Mouse (Mus musculus) MEL (cell line): Measurements from ENCODE around the gene Add2. TPM values are rescaled to one million over a fixed set of nuclear protein-coding genes. Genes with fewer than 3 reads are reported as not detected.

Experiments used
- DNase-seq: peaks from one replicate; pipeline ENCODE4 v3.0.0; 2011; ENCODE audit warnings: low read depth, low spot score
- H3K27ac ChIP-seq: 2 replicates; pipeline ENCODE4 v1.5.1; 2012; ENCODE audit warnings: low read depth, mild to moderate bottlenecking, control low read depth, low read length, moderate library complexity; ENCODE audit not compliant: control insufficient read depth
- H3K27me3 ChIP-seq, 2 experiments: fragments of 150-350 bp in 1 of 2; sonication (generic) in 1 of 2; 2 replicates each; pipeline ENCODE4 v1.6.1; 2012; ENCODE audit warnings: low read length in 2 of 2, mild to moderate bottlenecking in 2 of 2, improper control_type of control experiment in 1 of 2, moderate library complexity in 1 of 2; ENCODE audit not compliant: insufficient read depth in 2 of 2, control insufficient read depth in 1 of 2
- H3K36me3 ChIP-seq, 2 experiments: 2 replicates each; pipeline ENCODE4 v1.6.1; 2012 to 2014; ENCODE audit warnings: low read length in 2 of 2, improper control_type of control experiment in 1 of 2, inconsistent platforms in 1 of 2, mild to moderate bottlenecking in 1 of 2; ENCODE audit not compliant: insufficient read depth in 2 of 2, control insufficient read depth in 1 of 2
- H3K4me1 ChIP-seq, 2 experiments: fragments of 150-350 bp in 1 of 2; sonication (generic) in 1 of 2; 2 replicates each; pipeline ENCODE4 v1.6.1; 2012; ENCODE audit warnings: low read length in 2 of 2, improper control_type of control experiment in 1 of 2, mild to moderate bottlenecking in 1 of 2; ENCODE audit not compliant: insufficient read depth in 2 of 2, control insufficient read depth in 1 of 2
- H3K4me3 ChIP-seq, 2 experiments: fragments of 150-350 bp in 1 of 2; sonication (generic) in 1 of 2; 2 replicates each; pipeline ENCODE4 v1.5.1; 2012; ENCODE audit warnings: low read depth in 2 of 2, low read length in 2 of 2, mild to moderate bottlenecking in 2 of 2, moderate library complexity in 2 of 2, control low read depth in 1 of 2, improper control_type of control experiment in 1 of 2; ENCODE audit not compliant: control insufficient read depth in 1 of 2, insufficient read depth in 1 of 2
- H3K79me2 ChIP-seq: 2 replicates; pipeline ENCODE4 v1.6.1; 2012; ENCODE audit warnings: mild to moderate bottlenecking, low read length, moderate library complexity; ENCODE audit not compliant: control insufficient read depth, poor library complexity, insufficient read depth
- H3K9ac ChIP-seq: 2 replicates; pipeline ENCODE4 v1.6.1; 2012; ENCODE audit warnings: low read depth, mild to moderate bottlenecking, control low read depth, low read length, moderate library complexity; ENCODE audit not compliant: control insufficient read depth, poor library complexity, severe bottlenecking
- H3K9me3 ChIP-seq: fragments of 150-350 bp; sonication (generic); replicated peaks from 2 replicates; pipeline ENCODE4 v1.6.1; 2012; ENCODE audit warnings: mild to moderate bottlenecking, low read length, improper control_type of control experiment, moderate library complexity; ENCODE audit not compliant: insufficient read depth
- BHLHE40 ChIP-seq: IDR thresholded peaks from 2 replicates; pipeline ENCODE4 v1.6.1; 2012; ENCODE audit warnings: low read depth, mild to moderate bottlenecking, inconsistent platforms, low read length, improper control_type of control experiment, borderline replicate concordance
- CHD1 ChIP-seq: IDR thresholded peaks from 2 replicates; pipeline ENCODE4 v1.6.1; 2012; ENCODE audit warnings: low read depth, mild to moderate bottlenecking, inconsistent platforms, low read length, improper control_type of control experiment
- CHD2 ChIP-seq: IDR thresholded peaks from 2 replicates; pipeline ENCODE4 v1.6.1; 2011; ENCODE audit warnings: low read length, improper control_type of control experiment
- E2F4 ChIP-seq: IDR thresholded peaks from 2 replicates; pipeline ENCODE4 v1.6.1; 2011; ENCODE audit warnings: low read depth, low read length, improper control_type of control experiment, borderline replicate concordance
- ETS1 ChIP-seq: IDR thresholded peaks from 2 replicates; pipeline ENCODE4 v1.6.1; 2012; ENCODE audit warnings: low read depth, mild to moderate bottlenecking, inconsistent platforms, low read length, improper control_type of control experiment, moderate library complexity
- GABPA ChIP-seq: IDR thresholded peaks from 2 replicates; pipeline ENCODE4 v1.6.1; 2012; ENCODE audit warnings: low read depth, mild to moderate bottlenecking, inconsistent platforms, low read length, improper control_type of control experiment, moderate library complexity
- GATA1 ChIP-seq: IDR thresholded peaks from 2 replicates; pipeline ENCODE4 v1.6.1; 2011; ENCODE audit warnings: low read depth, low read length, improper control_type of control experiment
- HCFC1 ChIP-seq: IDR thresholded peaks from 2 replicates; pipeline ENCODE4 v1.6.1; 2012; ENCODE audit warnings: low read depth, mild to moderate bottlenecking, inconsistent platforms, low read length, improper control_type of control experiment, moderate library complexity
- JUND ChIP-seq: IDR thresholded peaks from 2 replicates; pipeline ENCODE4 v1.6.1; 2011; ENCODE audit warnings: low read depth, mild to moderate bottlenecking, improper control_type of control experiment, low read length
- KAT2A ChIP-seq: conservative IDR thresholded peaks from 2 replicates; pipeline ENCODE4 v1.6.1; 2012; ENCODE audit warnings: low read depth, low read length, improper control_type of control experiment, inconsistent platforms
- MAFK ChIP-seq: IDR thresholded peaks from 2 replicates; pipeline ENCODE4 v1.6.1; 2011; ENCODE audit warnings: low read depth, mild to moderate bottlenecking, low read length, improper control_type of control experiment, borderline replicate concordance
- MAX ChIP-seq: IDR thresholded peaks from 2 replicates; pipeline ENCODE4 v1.6.1; 2011; ENCODE audit warnings: low read length, improper control_type of control experiment
- MEF2A ChIP-seq: IDR thresholded peaks from 2 replicates; pipeline ENCODE4 v1.6.1; 2014; ENCODE audit warnings: low read depth, mild to moderate bottlenecking, inconsistent platforms, low read length, improper control_type of control experiment; ENCODE audit not compliant: poor library complexity, insufficient replicate concordance, severe bottlenecking; ENCODE audit errors: extremely low read depth
- MYB ChIP-seq: IDR thresholded peaks from 2 replicates; pipeline ENCODE4 v1.6.1; 2011; ENCODE audit warnings: mild to moderate bottlenecking, low read depth, low read length, improper control_type of control experiment
- MYC ChIP-seq: IDR thresholded peaks from 2 replicates; pipeline ENCODE4 v1.6.1; 2011; ENCODE audit warnings: low read depth, mild to moderate bottlenecking, low read length, improper control_type of control experiment, moderate library complexity
- NELFE ChIP-seq: IDR thresholded peaks from 2 replicates; pipeline ENCODE4 v1.6.1; 2011; ENCODE audit warnings: low read depth, low read length, improper control_type of control experiment
- POLR2A ChIP-seq, 2 experiments: IDR thresholded peaks; 2 replicates each; pipeline ENCODE4 v1.6.1; 2011 to 2012; ENCODE audit warnings: low read length in 2 of 2, mild to moderate bottlenecking in 2 of 2, control low read depth in 1 of 2, improper control_type of control experiment in 1 of 2, low read depth in 1 of 2, moderate library complexity in 1 of 2; ENCODE audit not compliant: control insufficient read depth in 1 of 2, insufficient read depth in 1 of 2, poor library complexity in 1 of 2
- POLR2AphosphoS5 ChIP-seq: IDR thresholded peaks from 2 replicates; pipeline ENCODE4 v1.6.1; 2012; ENCODE audit warnings: low read depth, borderline replicate concordance, mild to moderate bottlenecking, inconsistent platforms, low read length, moderate library complexity, mixed read lengths
- RCOR1 ChIP-seq: IDR thresholded peaks from 2 replicates; pipeline ENCODE4 v1.6.1; 2012; ENCODE audit warnings: low read depth, mild to moderate bottlenecking, inconsistent platforms, low read length, improper control_type of control experiment
- SIN3A ChIP-seq: IDR thresholded peaks from 2 replicates; pipeline ENCODE4 v1.6.1; 2012; ENCODE audit warnings: low read length, improper control_type of control experiment, inconsistent platforms
- SMC3 ChIP-seq: IDR thresholded peaks from 2 replicates; pipeline ENCODE4 v1.6.1; 2011; ENCODE audit warnings: low read depth, low read length, improper control_type of control experiment
- TBP ChIP-seq: IDR thresholded peaks from 2 replicates; pipeline ENCODE4 v1.8.0; 2011; ENCODE audit warnings: low read depth, low read length, improper control_type of control experiment
- TCF12 ChIP-seq: IDR thresholded peaks from 2 replicates; pipeline ENCODE4 v1.6.1; 2014; ENCODE audit warnings: low read depth, mild to moderate bottlenecking, inconsistent platforms, low read length, improper control_type of control experiment, moderate library complexity
- USF1 ChIP-seq: IDR thresholded peaks from 2 replicates; pipeline ENCODE4 v1.6.1; 2014; ENCODE audit warnings: low read depth, mild to moderate bottlenecking, inconsistent platforms, low read length, improper control_type of control experiment, moderate library complexity
- USF2 ChIP-seq, 2 experiments: IDR thresholded peaks; 2 replicates each; pipeline ENCODE4 v1.6.1; 2011 to 2012; ENCODE audit warnings: improper control_type of control experiment in 2 of 2, low read length in 2 of 2, borderline replicate concordance in 1 of 2, inconsistent platforms in 1 of 2, low read depth in 1 of 2, mild to moderate bottlenecking in 1 of 2; ENCODE audit not compliant: insufficient read depth in 1 of 2
- ZNF384 ChIP-seq: IDR thresholded peaks from 2 replicates; pipeline ENCODE4 v1.6.1; 2012; ENCODE audit warnings: low read depth, mild to moderate bottlenecking, inconsistent platforms, low read length, improper control_type of control experiment
- polyA plus RNA-seq, 2 experiments: library from polyadenylated mRNA; stranded (reverse) in 1 of 2; unstranded in 1 of 2; fragments of >175 nt in 1 of 2; fragments of >200 nt in 1 of 2; gene quantifications; 2 replicates each; pipeline versions ENCODE4 v1.2.1 to v1.2.4; 2012; ENCODE audit warnings: low replicate concordance in 2 of 2, low read depth in 1 of 2; ENCODE audit not compliant: insufficient read length in 2 of 2, insufficient read depth in 1 of 2, missing spikeins in 1 of 2
- total RNA-seq: library from RNA; depleted of rRNA; stranded (reverse); fragments of 300-350 nt; gene quantifications from 2 replicates; pipeline ENCODE4 v1.2.3, GENCODE M21; 2012

Gene Add2
- total and polyA plus RNA-seq, 3 experiments: 85.0 to 191 (median 129) TPM

DNA sequence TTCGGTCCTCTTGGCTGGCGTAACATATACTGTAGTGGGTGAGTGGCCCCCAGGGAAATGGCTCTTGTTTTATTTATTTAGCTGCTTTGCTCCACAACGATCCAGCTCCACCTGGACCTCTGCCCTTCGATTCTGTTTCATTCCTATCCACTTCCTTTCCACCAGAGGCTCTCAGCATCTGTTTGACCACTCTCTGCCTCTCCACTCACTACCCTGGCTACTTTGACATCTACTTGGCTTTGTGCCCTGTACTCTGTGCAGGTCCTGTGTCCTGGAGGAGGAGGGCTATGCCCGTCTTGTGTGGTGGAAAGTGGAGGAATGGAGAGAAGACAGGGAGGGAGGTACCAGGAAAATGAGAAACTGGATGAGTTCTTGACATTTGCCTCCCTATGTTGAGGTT lies 33.7 kb downstream of the Add2 start:
- Histone ChIP-seq H3K9ac (no peak overlapping the region), H3K36me3 (no peaks in the 10 kb centered on the region), H3K27me3 (peaks cover 2 to 5% of the 10 kb centered on the region in 2 experiments; a peak in 1 of 4 replicates), H3K27ac (no peak overlapping the region), H3K9me3 (no peaks in the 10 kb centered on the region), H3K4me3 (no peak overlapping the region), H3K79me2 (no peaks in the 10 kb centered on the region), H3K4me1 (no peaks in the 10 kb centered on the region)
- TF ChIP-seq RCOR1 (no peak), GABPA (no peak), ZNF384 (no peak), JUND (no peak), SMC3 (no peak), MAX (no peak), MAFK (no peak), CHD2 (no peak), MYB (no peak), POLR2A (IDR thresholded peaks at IDR 0.05; ENCODE audit: control insufficient read depth in 1 of 2, insufficient read depth in 1 of 2, low read depth in 1 of 2, low read length in 2 of 2, poor library complexity in 1 of 2) (no peak), ETS1 (no peak), GATA1 (no peak), USF1 (no peak), KAT2A (no peak), POLR2AphosphoS5 (no peak), SIN3A (no peak), TCF12 (no peak)
- DNase-seq: no peak

GRCm38 (mm10) chr6:86062684-86063083 lies 34.2 kb downstream of the Add2 start:
- Histone ChIP-seq H3K9ac (no peak overlapping the region), H3K9me3 (no peaks in the 10 kb centered on the region), H3K79me2 (no peaks in the 10 kb centered on the region), H3K4me1 (no peaks in the 10 kb centered on the region), H3K27me3 (peaks cover 2% of the 10 kb centered on the region in 2 experiments; a peak in 1 of 4 replicates), H3K4me3 (no peak overlapping the region), H3K27ac (no peak overlapping the region), H3K36me3 (no peaks in the 10 kb centered on the region)
- DNase-seq: no peak
- TF ChIP-seq POLR2AphosphoS5: no peak
- TF ChIP-seq NELFE: no peak
- TF ChIP-seq HCFC1: no peak
- TF ChIP-seq GATA1: no peak
- TF ChIP-seq BHLHE40: no peak
- TF ChIP-seq USF2 (IDR thresholded peaks at IDR 0.05; ENCODE audit: borderline replicate concordance in 1 of 2, insufficient read depth in 1 of 2, low read depth in 1 of 2, low read length in 2 of 2): no peak
- no peak for TF ChIP-seq SIN3A
- TF ChIP-seq E2F4: no peak
- TF ChIP-seq SMC3: no peak
- TF ChIP-seq JUND: no peak
- no peak for TF ChIP-seq CHD1
- TF ChIP-seq MYC: no peak
- no peak for TF ChIP-seq MEF2A
- no peak for TF ChIP-seq TBP
